Comparison of ENCODE assay signal across 8 mouse cellular contexts in the genomic region with DNA sequence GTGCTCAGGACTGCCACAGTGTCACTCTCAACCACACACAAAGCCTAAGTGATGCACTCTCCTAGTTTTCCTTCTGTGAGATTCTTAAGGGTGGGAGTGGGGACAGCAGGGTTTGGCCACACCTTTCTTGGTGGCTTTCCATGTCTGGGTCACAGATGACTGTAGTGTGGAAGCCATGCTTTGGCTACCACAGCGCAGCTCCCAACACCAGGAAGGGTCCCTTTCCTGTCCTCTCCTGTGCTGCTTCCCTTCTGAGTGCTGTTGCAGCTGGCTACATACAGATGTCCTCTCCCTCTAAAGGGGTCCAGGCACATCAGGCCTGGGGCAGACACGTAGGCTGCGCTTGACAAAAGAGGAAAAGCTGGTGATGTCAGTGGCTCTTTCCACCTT. TPM values are rescaled to one million over a fixed set of nuclear protein-coding genes. Genes with fewer than 3 reads are reported as not detected.
DNase-seq lines count a peak whose midpoint lies in the region; ATAC-seq and TF ChIP-seq lines count a peak whose summit lies in the region.

No protein-coding gene starts in this region.

- no peak for TF ChIP-seq CTCF in spleen, adult 2 months (IDR thresholded peaks at IDR 0.05; ENCODE audit: extremely low read depth, insufficient read depth, insufficient read length, insufficient replicate concordance)
- no peak for TF ChIP-seq CTCF in olfactory bulb, adult 2 months (IDR thresholded peaks at IDR 0.05; ENCODE audit: insufficient read depth, low read depth, low read length)

- peak overlapping the region; percentile 70 for H3K9ac ChIP-seq in heart, embryonic 13.5 days

- WGBS in spleen, adult 2 months = 74% methylated on average over 3 of the region's 3 CpGs
- 54% methylated on average over 3 of the region's 3 CpGs for WGBS in heart, embryonic 13.5 days
- WGBS in olfactory bulb, adult 2 months = 78% methylated on average over 3 of the region's 3 CpGs

- DNase-seq in spleen, adult 2 months (ENCODE audit: low read depth in 1 of 2, low spot score in 2 of 2) = no peak
- no peak for DNase-seq in spleen, postnatal 10 days (ENCODE audit: low spot score in 2 of 2)
- peak; percentile 69 to 76 for DNase-seq in kidney, postnatal 25 days
- DNase-seq in cerebellum, postnatal 25 days = no peak
- no peak for DNase-seq in MN1 (ENCODE audit: low spot score)
- no peak for DNase-seq in embryo, embryonic 11 days

- no peak for TF ChIP-seq POLR2A in spleen, adult 2 months (IDR thresholded peaks at IDR 0.05; ENCODE audit: low read depth, low read length)
- TF ChIP-seq POLR2A in olfactory bulb, adult 2 months (IDR thresholded peaks at IDR 0.05; ENCODE audit: insufficient read depth, low read depth, low read length) = no peak

- peaks cover 65% of the 10 kb centered on the region for H3K4me1 ChIP-seq in spleen, adult 2 months (ENCODE audit: control insufficient read depth, insufficient read depth, insufficient read length)
- H3K4me1 ChIP-seq in heart, embryonic 13.5 days = peaks cover 98% of the 10 kb centered on the region
- peaks cover 26% of the 10 kb centered on the region for H3K4me1 ChIP-seq in olfactory bulb, adult 2 months (ENCODE audit: control insufficient read depth, insufficient read depth, low read length)

- peak overlapping the region; percentile 81 for H3K27ac ChIP-seq in spleen, adult 2 months (ENCODE audit: insufficient read depth, low read length)
- peak overlapping the region; percentile 95 for H3K27ac ChIP-seq in heart, embryonic 13.5 days (replicated peaks)
- H3K27ac ChIP-seq in olfactory bulb, adult 2 months (ENCODE audit: insufficient read depth, low read depth, low read length) = peak overlapping the region; percentile 52; the same call in 1 of the 2 replicates

- H3K9me3 ChIP-seq in heart, embryonic 13.5 days = no peaks in the 10 kb centered on the region

- no peak for ATAC-seq in heart, embryonic 13.5 days (ENCODE audit: extremely low read depth, insufficient number of reproducible peaks, low FRiP score, low TSS enrichment)

- H3K27me3 ChIP-seq in spleen, adult 2 months (ENCODE audit: control insufficient read depth, insufficient read depth, low read length) = no peaks in the 10 kb centered on the region
- no peaks in the 10 kb centered on the region for H3K27me3 ChIP-seq in heart, embryonic 13.5 days (replicated peaks)

- no peak overlapping the region for H3K4me3 ChIP-seq in spleen, adult 2 months (ENCODE audit: extremely low read depth, insufficient read depth, insufficient read length)
- H3K4me3 ChIP-seq in heart, embryonic 13.5 days = no peak overlapping the region
- H3K4me3 ChIP-seq in olfactory bulb, adult 2 months (ENCODE audit: insufficient read depth, low read depth, low read length) = no peak overlapping the region

- peaks cover under 1% of the 10 kb centered on the region; the same call in 1 of the 2 replicates for H3K36me3 ChIP-seq in spleen, adult 2 months (ENCODE audit: control insufficient read depth, insufficient read depth, low read length)
- peaks cover 38% of the 10 kb centered on the region for H3K36me3 ChIP-seq in heart, embryonic 13.5 days

- H3K4me2 ChIP-seq in heart, embryonic 13.5 days = peak overlapping the region; percentile 32

RNA-seq across cellular contexts. Expression of a gene that starts 36.6 kb away (rescaled TPM):
- 25.6 and 30.8 TPM in 2 replicates for polyA plus RNA-seq in spleen, adult 2 months (2012; rRNA removed)
- polyA plus RNA-seq in heart, embryonic 13.5 days (2015; fragmentation: Nextera tagmentation; extraction: Ambion mirVana) = 12.9 and 13.0 TPM in 2 replicates
- polyA plus RNA-seq in olfactory bulb, adult 2 months (2012; ENCODE audit: insufficient read depth, insufficient read length, low replicate concordance, missing spikeins) = not detected in 2 replicates

RNA-seq across cellular contexts. Expression of a gene that starts 38.0 kb away (rescaled TPM):
- 0.02 and 0.05 TPM in 2 replicates for polyA plus RNA-seq in spleen, adult 2 months (2012; rRNA removed)
- polyA plus RNA-seq in heart, embryonic 13.5 days (2015; fragmentation: Nextera tagmentation; extraction: Ambion mirVana) = 0.40 and 0.52 TPM in 2 replicates
- polyA plus RNA-seq in olfactory bulb, adult 2 months (2012; ENCODE audit: insufficient read depth, insufficient read length, low replicate concordance, missing spikeins) = not detected in 2 replicates

RNA-seq across cellular contexts. Expression of a gene that starts 38.8 kb away (rescaled TPM):
- polyA plus RNA-seq in spleen, adult 2 months (2012; rRNA removed) = 27.1 and 31.4 TPM in 2 replicates
- polyA plus RNA-seq in heart, embryonic 13.5 days (2015; fragmentation: Nextera tagmentation; extraction: Ambion mirVana) = 37.4 and 41.5 TPM in 2 replicates
- polyA plus RNA-seq in olfactory bulb, adult 2 months (2012; ENCODE audit: insufficient read depth, insufficient read length, low replicate concordance, missing spikeins) = not detected in 2 replicates

RNA-seq across cellular contexts. Expression of a gene that starts 59.0 kb away (rescaled TPM):
- polyA plus RNA-seq in spleen, adult 2 months (2012; rRNA removed) = 434 and 466 TPM in 2 replicates
- polyA plus RNA-seq in heart, embryonic 13.5 days (2015; fragmentation: Nextera tagmentation; extraction: Ambion mirVana) = 248 and 251 TPM in 2 replicates
- 839 TPM in 1 of 2 replicates, not detected in the other for polyA plus RNA-seq in olfactory bulb, adult 2 months (2012; ENCODE audit: insufficient read depth, insufficient read length, low replicate concordance, missing spikeins)

Comparison
In these comparisons a context has a peak if more than half of its experiments do, and no peak if none do; other contexts are left out.
1. DNase-seq: peak in kidney, postnatal 25 days (2 of 2); none in spleen, adult 2 months (0 of 2), spleen, postnatal 10 days (0 of 2), cerebellum, postnatal 25 days (0 of 2), MN1 (single experiment) and embryo, embryonic 11 days (single experiment).
2. RNA of a gene that starts 36.6 kb away (polyA plus RNA-seq): 25.6 to 30.8 TPM in spleen, adult 2 months and 12.9 to 13.0 TPM in heart, embryonic 13.5 days; not detected in olfactory bulb, adult 2 months; every median in the first group is over 10 times any median in the second.
3. Peak in every context shown above with its lines, with median percentiles within 50 percentile points of each other: H3K27ac ChIP-seq.